1 mouse cellular context compared by ENCODE assay signal in genomic region chr10:67097437-67098150, GRCm38 (mm10).
TF ChIP-seq lines count a peak whose summit lies in the region.

No protein-coding gene starts in this region.

TF ChIP-seq in CH12.LX, 34 proteins besides CTCF, POLR2A, EP300 and RAD21 (continued from another document):
- TF ChIP-seq SMC3 (IDR thresholded peaks at IDR 0.05; ENCODE audit: low read depth, low read length) (no peak; the same call in 1 of the 2 replicates), ELF1 (IDR thresholded peaks at IDR 0.05; ENCODE audit: low read depth, low read length) (peak; percentile 71), MAX (IDR thresholded peaks at IDR 0.05; ENCODE audit: low read length) (no peak), KAT2A (IDR thresholded peaks at IDR 0.05; ENCODE audit: insufficient replicate concordance, low read length) (no peak), ZMIZ1 (IDR thresholded peaks at IDR 0.05; ENCODE audit: low read depth, low read length) (0 out of 2 replicates have a peak, but pooled peaks have one; percentile 44), ZNF384 (IDR thresholded peaks at IDR 0.05; ENCODE audit: low read depth, low read length) (peak; percentile 91), MAZ (IDR thresholded peaks at IDR 0.05; ENCODE audit: low read depth, low read length) (0 out of 2 replicates have a peak, but pooled peaks have one; percentile 49), ETS1 (conservative IDR thresholded peaks at IDR 0.05; ENCODE audit: low read depth, low read length) (0 out of 2 replicates have a peak, but pooled peaks have one; percentile 26), POLR2AphosphoS2 (IDR thresholded peaks at IDR 0.05; ENCODE audit: low read depth, low read length) (no peak), E2F4 (IDR thresholded peaks at IDR 0.05; ENCODE audit: insufficient replicate concordance, low read depth, low read length) (no peak), SIN3A (IDR thresholded peaks at IDR 0.05; ENCODE audit: low read length) (no peak; the same call in none of the 2 replicates), JUN (IDR thresholded peaks at IDR 0.05; ENCODE audit: insufficient read depth, low read depth, low read length) (no peak), GABPA (IDR thresholded peaks at IDR 0.05; ENCODE audit: insufficient replicate concordance, low read depth, low read length) (no peak), NRF1 (IDR thresholded peaks at IDR 0.05; ENCODE audit: low read depth, low read length) (no peak), MEF2A (IDR thresholded peaks at IDR 0.05; ENCODE audit: borderline replicate concordance, low read depth, low read length) (no peak), UBTF (IDR thresholded peaks at IDR 0.05; ENCODE audit: low read depth, low read length) (no peak), TCF12 (IDR thresholded peaks at IDR 0.05; ENCODE audit: low read depth, low read length) (0 out of 2 replicates have a peak, but pooled peaks have one; percentile 14), MXI1 (IDR thresholded peaks at IDR 0.05; ENCODE audit: low read depth, low read length) (no peak)
